Mouse (Mus musculus) lung, adult 2 months (tissue): Measurements from ENCODE around the gene Mob3b.

Experiments used
- CTCF ChIP-seq: fragments of 200-500 bp; IDR thresholded peaks from 2 replicates; pipeline ENCODE4 v1.5.1; 2011; ENCODE audit warnings: mild to moderate bottlenecking, low read length, control low read depth; ENCODE audit not compliant: insufficient read depth
- POLR2A ChIP-seq: fragments of 200-500 bp; IDR thresholded peaks from 2 replicates; pipeline ENCODE4 v1.6.1; 2011; ENCODE audit warnings: low read depth, mild to moderate bottlenecking, control low read depth, low read length, borderline replicate concordance; ENCODE audit errors: extremely low read depth

- TF ChIP-seq CTCF = no peak
- no peak for TF ChIP-seq POLR2A
Measured at GRCm38 (mm10) chr4:35101201-35101600, 56.1 kb downstream of the Mob3b start.
